Mouse (Mus musculus) layer of hippocampus, adult 11-12 months (tissue): ENCODE measurements at regions not wholly inside any gene's neighbourhood (a gene's known extent, or its start where the extent isn't known, plus 50 kb on each side); places are given as distances from the start of the nearest gene placed in this dataset.
"Not testable (repeated sequence)": the region's sequence is repeated elsewhere in the genome, so short reads cannot be mapped to it uniquely, and the experiment has no call there.

Experiments used
- DNase-seq: peaks from one replicate; pipeline ENCODE4 v3.0.0; 2022; ENCODE audit warnings: low spot score

DNA sequence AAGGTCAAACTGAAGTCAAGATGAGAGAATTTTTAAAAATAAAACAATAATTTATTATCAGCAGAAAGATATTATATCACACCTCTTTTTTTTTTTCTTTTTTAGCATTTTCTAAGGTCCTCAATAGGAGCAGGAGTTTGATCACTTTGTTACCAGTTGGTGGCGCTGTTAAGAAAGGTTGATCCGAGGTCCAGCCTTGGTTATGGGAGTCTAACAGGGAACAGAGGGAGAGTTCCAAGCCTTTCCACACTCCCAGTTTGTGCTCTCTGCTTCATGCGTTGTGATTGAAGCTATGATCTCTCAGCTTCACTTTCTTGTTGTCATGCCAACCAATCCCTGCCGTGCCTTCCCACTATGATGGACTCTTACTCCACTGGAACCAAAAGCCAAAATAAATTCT lies 83.8 kb downstream of the Fam174a start:
- DNase-seq = peak; percentile 8

DNA sequence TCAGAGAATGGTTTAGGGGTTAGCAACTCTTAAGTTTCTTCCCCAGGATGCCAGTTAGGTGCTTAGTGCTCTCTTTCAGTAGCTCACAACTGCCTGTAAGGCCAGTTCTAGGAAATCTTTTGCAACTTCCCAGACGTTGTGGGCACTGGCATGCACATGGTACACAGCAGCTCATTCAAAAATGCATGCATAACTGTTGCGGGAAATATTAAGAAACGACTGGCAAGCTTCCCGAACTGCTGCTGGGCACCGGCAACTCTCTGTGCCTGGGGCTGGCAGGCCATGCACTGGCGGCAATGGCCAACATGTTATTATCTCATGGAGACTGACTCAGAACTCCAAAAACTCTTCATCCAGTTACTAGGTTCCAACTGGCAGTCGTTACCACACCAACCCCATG lies 86.3 kb downstream of the Fam174a start:
- no peak for DNase-seq

DNA sequence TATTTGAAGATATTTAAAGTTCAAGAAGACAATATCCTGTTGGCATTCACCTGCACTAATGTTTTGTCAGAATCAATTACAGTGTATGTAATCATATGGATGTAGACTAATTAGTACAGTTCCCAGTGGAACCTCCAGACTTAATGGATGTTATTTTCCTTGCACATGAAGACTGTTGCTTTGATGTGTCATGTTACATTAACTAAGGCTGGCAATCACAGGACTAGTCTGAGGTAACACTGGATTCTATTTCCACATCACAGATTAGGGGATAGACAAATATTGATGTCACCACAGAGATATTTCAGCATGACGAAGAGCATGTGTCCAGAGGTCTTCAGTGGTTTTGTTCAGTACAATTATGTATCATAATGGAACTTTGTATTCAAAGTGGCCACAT lies 108.8 kb downstream of the Fam174a start:
- DNase-seq = no peak

GRCm38 (mm10) chr1:95425420-95425819 lies 112.0 kb downstream of the Fam174a start:
- DNase-seq = no peak

DNA sequence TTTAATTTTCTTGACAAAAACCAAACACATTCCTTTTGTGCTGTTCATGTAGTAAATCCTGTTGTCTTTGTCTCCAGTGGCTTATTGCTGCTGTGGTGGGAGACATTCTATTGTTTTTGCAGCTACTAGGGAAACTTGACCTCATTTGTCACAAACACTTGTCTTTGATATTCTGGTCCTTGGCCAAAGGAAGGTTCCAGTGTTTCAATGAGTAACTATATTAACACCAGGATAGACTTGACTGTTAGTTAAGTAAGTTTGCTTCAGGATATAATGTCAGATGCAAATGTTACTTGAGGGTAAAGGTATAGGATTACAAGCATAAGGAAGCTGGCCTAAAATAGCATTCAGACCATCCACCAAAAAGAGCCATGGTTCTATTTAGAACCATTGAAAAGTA lies 123.7 kb downstream of the Fam174a start:
- no peak for DNase-seq

GRCm38 (mm10) chr1:95445541-95445940 lies 132.1 kb downstream of the Fam174a start:
- no peak for DNase-seq

DNA sequence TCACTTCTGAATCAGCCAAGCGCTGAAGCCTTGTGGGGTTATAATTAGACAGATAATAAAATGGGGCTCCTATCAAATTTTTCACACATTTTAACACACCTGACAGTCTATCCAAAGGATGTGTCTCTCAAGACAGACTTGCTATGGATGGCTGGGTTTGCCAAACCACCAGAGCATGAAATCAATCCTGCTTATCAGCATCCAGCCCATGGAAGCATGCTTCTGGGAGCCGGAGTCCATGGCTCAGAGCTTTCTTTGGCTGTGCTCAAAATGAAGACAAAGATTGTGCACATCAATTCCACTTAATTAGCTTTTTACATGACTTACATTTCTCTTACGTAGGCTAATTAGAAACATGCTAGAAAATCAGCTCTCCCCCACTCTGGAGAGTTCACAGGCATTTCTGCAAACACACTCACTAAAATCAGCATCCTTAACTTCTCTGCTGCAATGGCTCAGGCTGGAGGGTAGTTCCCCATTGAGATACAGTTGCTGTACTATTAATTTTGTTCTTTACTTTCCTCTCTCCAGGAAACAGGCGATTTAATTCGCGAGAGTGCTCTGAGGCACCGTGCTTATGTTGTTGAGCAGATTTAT lies 135.6 kb downstream of the Fam174a start:
- DNase-seq = no peak

DNA sequence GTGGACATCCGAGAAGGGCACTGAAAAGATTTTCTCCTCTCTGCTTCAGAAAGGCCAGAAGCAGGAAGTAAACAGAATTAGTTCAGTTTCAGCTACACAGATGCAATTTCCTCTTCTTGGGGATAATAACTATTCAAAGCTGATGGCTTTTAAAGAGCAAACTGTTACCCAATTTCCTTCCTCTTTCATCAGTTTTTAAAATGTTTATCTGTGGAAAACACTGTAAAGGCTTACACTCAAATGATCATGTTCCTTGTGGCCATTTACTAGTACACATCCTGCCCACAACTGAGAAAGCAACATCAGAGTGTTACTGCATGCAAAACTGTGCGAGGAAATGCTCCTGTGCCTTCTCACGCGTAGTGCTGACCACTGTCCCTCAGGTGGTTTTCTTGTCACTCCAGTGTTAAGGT lies 137.5 kb downstream of the Fam174a start:
- DNase-seq = no peak

- peak; percentile 87 for DNase-seq
These were observed 138.3 kb downstream of the Fam174a start for GRCm38 (mm10) chr1:95451755-95452154.

DNA sequence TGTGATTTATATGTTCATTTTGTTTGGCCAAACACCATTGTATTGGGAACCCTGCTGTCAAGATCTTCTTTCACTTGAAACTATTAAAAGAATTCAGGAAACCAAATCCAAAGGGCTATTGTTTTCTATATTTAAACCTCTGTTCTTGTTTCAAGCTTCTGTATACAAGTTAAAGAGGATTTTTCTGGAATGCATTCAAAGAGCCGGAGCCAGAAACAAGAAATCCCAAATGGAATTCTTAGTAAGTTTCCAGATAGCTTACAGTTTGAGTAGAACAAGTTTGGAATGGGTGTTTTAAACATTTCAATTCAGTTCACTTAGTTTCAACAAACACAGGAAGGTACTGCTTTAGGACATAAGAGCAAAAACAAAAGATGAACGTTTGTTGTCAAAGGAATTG lies 140.8 kb downstream of the Fam174a start:
- DNase-seq = no peak

DNA sequence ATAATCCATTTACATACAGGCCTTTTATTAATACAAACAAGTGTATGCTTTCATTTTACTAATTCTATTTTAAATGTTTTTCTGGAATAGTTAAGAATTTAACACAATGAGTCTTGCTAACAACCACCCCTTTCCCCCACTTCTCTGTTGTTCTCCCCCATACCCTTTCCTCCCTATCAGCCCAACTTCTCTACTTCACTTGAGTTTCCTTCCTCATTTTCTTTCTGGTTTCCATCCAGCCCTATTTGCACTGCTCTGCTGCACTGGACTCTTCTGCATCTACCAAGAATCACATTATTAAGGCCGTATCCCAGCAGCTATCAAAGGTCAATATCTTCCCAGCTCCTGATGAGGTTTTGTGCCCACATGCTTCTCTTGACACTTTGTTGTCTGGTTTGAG lies 145.9 kb downstream of the Fam174a start:
- DNase-seq = no peak

- no peak for DNase-seq
These were observed 154.7 kb downstream of the Fam174a start for GRCm38 (mm10) chr1:95468095-95468494.

- DNase-seq = no peak
These were observed 155.3 kb downstream of the Fam174a start for GRCm38 (mm10) chr1:95468772-95469171.

GRCm38 (mm10) chr1:95470491-95470890 lies 157.1 kb downstream of the Fam174a start:
- no peak for DNase-seq

GRCm38 (mm10) chr1:95493004-95493403 lies 174.4 kb downstream of the St8sia4 start:
- no peak for DNase-seq

DNA sequence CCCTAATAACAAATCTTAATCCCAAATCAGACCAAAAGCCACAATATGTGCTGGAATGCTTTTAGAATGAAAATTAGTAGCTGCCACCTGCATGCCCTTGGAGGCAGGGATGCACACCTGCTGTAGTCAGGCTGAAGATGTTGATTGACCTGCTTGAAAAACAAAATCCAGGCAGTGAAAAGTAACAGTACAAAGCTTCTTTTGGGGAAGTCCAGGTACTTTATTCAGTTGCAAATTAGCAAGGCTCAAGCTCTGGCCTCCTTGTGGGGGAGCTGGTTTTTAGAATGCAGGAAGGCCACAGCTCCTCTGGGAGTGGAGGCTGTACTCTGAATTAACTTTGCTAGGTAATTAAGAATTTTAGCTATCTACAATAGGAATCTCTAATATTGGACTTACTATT lies 166.7 kb downstream of the St8sia4 start:
- DNase-seq = not testable (repeated sequence)

DNA sequence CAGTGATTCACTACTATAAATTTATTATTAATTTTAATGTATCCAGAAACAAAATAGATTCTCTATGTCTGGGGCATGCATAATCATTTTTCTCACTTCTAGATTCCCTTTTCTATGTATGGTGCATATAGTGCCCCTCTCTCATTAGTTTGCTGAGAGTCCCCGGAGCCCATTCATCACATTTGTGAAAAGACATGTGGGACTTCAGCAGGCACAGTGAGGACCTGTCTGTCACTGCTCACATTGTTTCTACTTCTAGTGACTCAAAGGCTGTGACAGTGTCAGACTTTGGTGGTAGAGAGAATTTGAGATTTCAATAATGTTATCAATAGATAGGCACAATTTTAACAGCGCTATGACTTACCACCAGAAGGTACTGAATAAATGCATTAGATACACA lies 158.7 kb downstream of the St8sia4 start:
- no peak for DNase-seq

DNA sequence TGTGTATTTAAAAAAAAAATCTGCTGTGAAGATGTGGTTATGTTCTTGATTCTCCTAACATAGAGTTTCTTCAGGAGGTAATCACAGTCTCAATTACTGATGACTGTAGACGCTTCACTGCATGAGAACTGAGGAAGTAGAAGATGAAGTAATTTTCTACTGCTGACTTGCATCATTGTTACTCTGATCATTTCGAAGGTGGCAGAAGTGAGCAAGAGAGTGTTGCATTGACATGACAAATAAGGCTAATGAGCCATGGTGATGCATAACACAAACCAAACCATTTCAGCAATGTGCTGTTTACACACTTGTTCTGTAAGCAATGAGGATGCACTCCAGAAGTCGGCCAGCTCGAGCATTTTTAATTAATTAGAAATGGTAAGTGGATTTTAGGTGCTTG lies 138.6 kb downstream of the St8sia4 start:
- DNase-seq = no peak

- DNase-seq = no peak
These were observed 136.4 kb downstream of the St8sia4 start for GRCm38 (mm10) chr1:95531017-95531416.
